Mouse (Mus musculus) stomach, embryonic 15.5 days (tissue): ENCODE data around the gene Tnfsf15. TPM values are rescaled to one million over a fixed set of nuclear protein-coding genes. Genes with fewer than 3 reads are reported as not detected.

Experiments used
- ATAC-seq: fragments of 200-750 bp; cut with Nextera tagmentation; 2 replicates; pipeline ENCODE4 v1.8.0; 2017; ENCODE audit warnings: low read depth, moderate number of reproducible peaks, moderate TSS enrichment; ENCODE audit not compliant: insufficient read depth, low FRiP score
- H3K27ac ChIP-seq: fragments of 300-500 bp; sonication (generic); 2 replicates; pipeline ENCODE4 v1.5.1; 2015; ENCODE audit warnings: mild to moderate bottlenecking, inconsistent platforms
- H3K27me3 ChIP-seq: fragments of 300-500 bp; sonication (generic); replicated peaks from 2 replicates; pipeline ENCODE4 v1.6.1; 2015; ENCODE audit warnings: inconsistent platforms
- H3K36me3 ChIP-seq: fragments of 300-500 bp; sonication (generic); 2 replicates; pipeline ENCODE4 v1.6.1; 2015; ENCODE audit warnings: inconsistent platforms
- H3K4me1 ChIP-seq: fragments of 300-500 bp; sonication (generic); 2 replicates; pipeline ENCODE4 v1.6.1; 2015; ENCODE audit warnings: inconsistent platforms
- H3K4me2 ChIP-seq: fragments of 300-500 bp; sonication (generic); 2 replicates; pipeline ENCODE4 v1.6.1; 2015; ENCODE audit warnings: mild to moderate bottlenecking, inconsistent platforms
- H3K4me3 ChIP-seq: fragments of 300-500 bp; sonication (generic); replicated peaks from 2 replicates; pipeline ENCODE4 v1.5.1; 2015; ENCODE audit warnings: inconsistent platforms
- H3K9ac ChIP-seq: fragments of 300-500 bp; sonication (generic); 2 replicates; pipeline ENCODE4 v1.6.1; 2015; ENCODE audit warnings: inconsistent platforms
- H3K9me3 ChIP-seq: fragments of 300-500 bp; sonication (generic); 2 replicates; pipeline ENCODE4 v1.6.1; 2016; ENCODE audit warnings: inconsistent platforms
- WGBS: fragments of 180-500 bp; shearing (Covaris S2); methylation state at CpG from one replicate; pipeline ENCODE4 v1.1.7; 2015; 5-methylcytosine and 5-hydroxymethylcytosine counted together
- polyA plus RNA-seq: library from polyadenylated mRNA; unstranded; fragments of >200 nt; fragmentation: Nextera tagmentation; extraction: Ambion mirVana; gene quantifications from 2 replicates; pipeline ENCODE4 v1.2.1, GENCODE M21; 2015

Gene Tnfsf15
- polyA plus RNA-seq, result 0.05 and 0.10 TPM in 2 replicates

DNA sequence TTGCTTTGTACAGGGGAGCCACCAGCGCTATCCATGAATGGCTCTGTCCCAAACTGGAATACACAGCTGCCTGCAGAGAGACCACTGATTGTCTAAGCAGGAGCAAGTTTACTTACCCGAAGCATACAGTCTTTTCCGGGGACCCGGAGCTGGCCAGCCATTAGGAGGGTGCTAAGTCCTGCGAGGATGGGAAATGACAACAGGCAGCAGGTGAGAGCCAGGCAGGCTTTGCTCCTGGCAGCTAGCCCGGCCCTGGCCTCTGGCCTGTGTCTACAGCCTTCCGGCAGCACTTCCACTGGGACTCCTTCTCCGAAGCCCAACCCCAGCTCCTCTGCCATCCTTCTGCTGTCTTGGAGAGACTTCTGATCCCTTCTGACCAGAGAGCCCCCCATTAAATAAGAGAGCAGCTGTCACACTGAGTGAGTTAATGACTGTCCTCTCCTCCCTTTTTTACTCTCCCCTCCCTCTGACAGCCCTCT, at the start of gene Tnfsf15:
Tnfsf15 (minus strand) TSS at position 421 of the 479 bp plus-strand sequence.
- ATAC-seq, result peak; percentile 59; the same call in 1 of the 2 replicates
- H3K4me1 ChIP-seq, result peaks cover 26% of the 10 kb centered on the region
- WGBS, result 19% methylated on average over 8 of the region's 8 CpGs
- H3K9me3 ChIP-seq, result no peaks in the 10 kb centered on the region
- H3K27me3 ChIP-seq, result no peaks in the 10 kb centered on the region
- no peaks in the 10 kb centered on the region for H3K36me3 ChIP-seq
- no peak within 1 kb of the TSS for H3K9ac ChIP-seq
- no peak within 1 kb of the TSS for H3K4me3 ChIP-seq
- H3K4me2 ChIP-seq, result peak within 1 kb of the TSS; percentile 20
- H3K27ac ChIP-seq, result peak within 1 kb of the TSS; percentile 24; the same call in 1 of the 2 replicates

DNA sequence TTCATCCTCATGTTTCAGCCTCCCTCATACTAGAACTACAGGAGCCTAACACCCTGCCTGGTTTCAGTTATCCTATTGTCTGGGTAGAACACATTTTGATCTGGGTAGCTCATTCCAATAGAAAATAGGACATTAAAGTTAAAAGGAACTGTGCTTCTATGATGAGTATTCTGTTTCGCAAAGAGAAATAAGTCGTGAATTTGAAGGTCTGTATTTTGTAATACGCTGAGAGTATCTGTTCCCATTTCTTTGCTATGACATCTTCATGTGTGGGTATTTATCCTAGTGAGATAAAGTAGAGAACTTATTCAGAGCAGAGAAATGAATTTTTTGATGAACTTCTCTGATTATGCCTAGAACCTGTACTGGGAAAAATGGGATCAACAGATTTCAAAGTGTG, 47.4 kb upstream of the Tnfsf15 start:
- H3K27me3 ChIP-seq, result no peaks in the 10 kb centered on the region
- H3K9ac ChIP-seq, result no peak overlapping the region
- no peaks in the 10 kb centered on the region for H3K36me3 ChIP-seq
- H3K27ac ChIP-seq, result no peak overlapping the region
- H3K4me2 ChIP-seq, result no peak overlapping the region
- no peaks in the 10 kb centered on the region for H3K9me3 ChIP-seq
- no peak for ATAC-seq
- 92% methylated on average over 3 of the region's 3 CpGs for WGBS
- H3K4me1 ChIP-seq, result no peaks in the 10 kb centered on the region
- H3K4me3 ChIP-seq, result no peak overlapping the region

DNA sequence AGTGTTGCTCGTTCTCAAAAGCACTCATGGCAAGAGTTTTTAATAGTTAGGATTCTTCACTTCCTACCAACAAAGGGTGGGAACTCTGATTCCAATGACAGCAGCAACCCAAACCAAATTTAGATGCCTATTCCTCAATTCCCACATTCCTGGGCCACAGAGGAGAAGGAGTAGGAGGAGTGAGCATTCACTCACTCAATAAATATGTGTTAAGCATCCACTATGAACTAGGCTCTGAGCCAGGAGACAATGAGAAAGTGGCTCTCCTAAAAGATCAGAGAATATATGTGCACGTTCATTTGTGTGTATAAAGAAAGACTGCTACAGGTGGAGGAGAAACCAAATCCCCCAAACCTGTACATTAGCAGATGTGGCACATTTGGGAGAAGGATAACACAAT, 40.6 kb upstream of the Tnfsf15 start:
- Histone ChIP-seq H3K27me3 (no peaks in the 10 kb centered on the region), H3K4me1 (0 out of 2 replicates have a peak, but pooled peaks cover 4% of the 10 kb centered on the region), H3K9ac (no peak overlapping the region), H3K9me3 (no peaks in the 10 kb centered on the region), H3K36me3 (no peaks in the 10 kb centered on the region), H3K4me2 (no peak overlapping the region), H3K4me3 (no peak overlapping the region), H3K27ac (no peak overlapping the region)
- no peak for ATAC-seq
- WGBS, result 34% methylated on average over 2 of the region's 2 CpGs

DNA sequence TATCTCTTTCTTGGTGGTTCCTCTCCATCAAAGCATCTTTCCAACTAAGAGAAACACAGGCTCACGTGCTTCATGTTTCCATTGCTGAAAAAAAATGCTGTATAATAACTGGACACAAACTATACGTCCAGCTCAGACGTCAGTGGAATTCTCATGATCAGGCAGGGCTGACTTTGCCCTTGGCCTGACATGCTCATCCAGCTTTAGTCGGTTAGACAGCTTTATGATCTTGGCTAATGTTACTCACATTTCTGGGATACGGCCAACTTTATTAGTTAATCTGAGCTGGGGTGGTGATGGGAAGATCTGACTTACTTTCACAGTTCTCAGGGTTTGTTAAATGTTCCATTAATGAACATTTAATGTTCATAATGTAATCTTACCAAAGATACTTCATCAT, 38.9 kb upstream of the Tnfsf15 start:
- Histone ChIP-seq H3K9ac (no peak overlapping the region), H3K4me1 (0 out of 2 replicates have a peak, but pooled peaks cover 4% of the 10 kb centered on the region), H3K9me3 (no peaks in the 10 kb centered on the region), H3K36me3 (no peaks in the 10 kb centered on the region), H3K27ac (no peak overlapping the region), H3K27me3 (no peaks in the 10 kb centered on the region), H3K4me2 (no peak overlapping the region), H3K4me3 (no peak overlapping the region)
- no peak for ATAC-seq
- WGBS, result 53% methylated on average over 5 of the region's 5 CpGs

DNA sequence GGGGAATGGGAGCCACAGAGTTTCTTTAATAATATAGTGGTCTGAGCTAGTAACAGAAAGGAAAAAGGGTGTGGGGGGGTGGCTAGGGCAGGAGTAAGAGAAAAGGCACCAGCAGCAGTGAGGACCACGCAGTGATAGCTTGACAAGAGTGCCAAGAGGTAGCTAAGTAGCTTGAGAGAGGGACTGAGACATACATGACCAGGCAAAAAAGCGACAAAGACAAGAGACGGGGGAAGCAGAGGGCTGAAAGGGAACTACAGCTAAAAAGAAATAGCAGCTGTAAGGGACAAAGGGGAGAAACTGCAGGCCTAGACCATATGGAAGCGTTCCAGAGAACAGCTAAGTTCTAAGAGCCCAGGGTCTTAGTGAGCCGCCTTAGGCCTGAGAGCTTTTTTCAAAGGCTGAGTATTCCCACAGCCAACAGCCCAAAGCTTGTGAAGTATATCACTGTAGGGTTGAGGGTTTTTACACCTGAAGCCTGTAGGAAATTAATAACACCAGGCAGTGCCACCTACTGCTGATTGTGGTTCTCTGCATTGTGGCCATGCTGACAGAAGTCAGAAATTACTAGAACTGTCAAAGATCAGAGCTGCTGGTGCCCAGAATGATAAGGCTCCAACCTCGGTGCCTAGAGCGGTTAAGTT, 38.2 kb upstream of the Tnfsf15 start:
- 0 out of 2 replicates have a peak, but pooled peaks cover 4% of the 10 kb centered on the region for H3K4me1 ChIP-seq
- no peak overlapping the region for H3K4me3 ChIP-seq
- H3K4me2 ChIP-seq, result no peak overlapping the region
- no peaks in the 10 kb centered on the region for H3K36me3 ChIP-seq
- no peaks in the 10 kb centered on the region for H3K9me3 ChIP-seq
- no peak for ATAC-seq
- no peaks in the 10 kb centered on the region for H3K27me3 ChIP-seq
- H3K27ac ChIP-seq, result no peak overlapping the region
- H3K9ac ChIP-seq, result no peak overlapping the region
- 60% methylated on average over 7 of the region's 7 CpGs for WGBS

DNA sequence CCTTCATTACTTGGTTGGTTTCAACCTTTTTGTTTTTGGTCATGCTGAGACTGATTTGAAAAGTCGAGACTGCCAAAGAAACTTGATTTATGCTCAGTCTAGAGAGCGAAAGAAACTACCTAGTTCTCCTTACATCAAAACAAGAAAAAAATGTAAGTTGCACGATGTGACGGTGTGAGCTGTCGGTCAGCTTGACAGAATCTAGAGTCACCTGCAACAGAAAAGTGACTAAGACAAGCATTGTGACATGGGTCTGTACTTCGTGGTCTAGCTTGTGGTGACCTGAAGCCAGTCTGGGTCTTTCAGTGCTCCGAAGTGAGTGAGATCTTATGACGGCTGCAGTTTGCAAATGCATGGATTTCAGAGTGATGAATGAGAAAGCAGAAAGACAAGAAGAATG, 32.3 kb upstream of the Tnfsf15 start:
- Histone ChIP-seq H3K36me3 (no peaks in the 10 kb centered on the region), H3K4me3 (no peak overlapping the region), H3K4me2 (no peak overlapping the region), H3K9me3 (no peaks in the 10 kb centered on the region), H3K9ac (no peak overlapping the region), H3K4me1 (no peaks in the 10 kb centered on the region), H3K27ac (no peak overlapping the region), H3K27me3 (no peaks in the 10 kb centered on the region)
- no peak for ATAC-seq
- WGBS, result 86% methylated on average over 8 of the region's 8 CpGs

DNA sequence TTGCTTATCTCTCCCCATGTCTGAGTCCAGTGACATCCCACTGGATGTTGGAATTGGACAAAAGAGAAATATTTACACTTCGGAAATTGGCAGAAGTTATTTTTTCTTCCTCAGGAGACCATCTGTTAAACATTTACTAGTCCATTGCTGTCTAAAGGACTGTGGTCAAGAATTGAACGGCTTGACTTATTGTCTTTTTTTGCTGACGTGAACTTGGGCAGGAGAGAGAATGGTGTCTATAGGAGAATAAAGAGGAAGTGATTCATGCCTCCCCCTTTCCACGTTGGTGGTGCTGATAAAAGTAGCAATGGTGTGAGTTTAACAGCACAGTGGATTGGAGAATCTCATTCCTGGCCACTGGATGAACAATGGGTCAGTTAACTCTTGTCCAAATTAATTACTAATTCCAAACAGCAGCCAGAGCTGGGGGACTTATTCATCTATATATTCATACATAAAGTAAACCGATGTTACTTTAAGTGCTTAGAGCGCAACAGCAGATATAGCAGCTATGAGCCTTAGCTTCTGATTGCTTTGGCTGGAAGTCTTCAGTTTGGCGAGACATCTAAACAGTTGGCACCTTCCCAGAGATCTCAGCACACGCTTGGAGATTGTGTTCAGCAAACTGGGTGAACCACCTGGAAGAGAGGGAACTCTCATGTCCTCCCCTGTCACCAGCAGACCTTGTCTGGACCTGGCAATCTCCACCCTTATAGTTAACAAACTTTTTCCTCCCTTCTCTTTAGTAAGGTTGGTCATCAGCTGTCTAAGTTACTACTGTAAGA, 28.6 kb upstream of the Tnfsf15 start:
- ATAC-seq, result no peak
- Histone ChIP-seq H3K9ac (no peak overlapping the region), H3K4me1 (no peaks in the 10 kb centered on the region), H3K4me3 (no peak overlapping the region), H3K27me3 (no peaks in the 10 kb centered on the region), H3K9me3 (no peaks in the 10 kb centered on the region), H3K4me2 (no peak overlapping the region), H3K36me3 (no peaks in the 10 kb centered on the region), H3K27ac (no peak overlapping the region)
- 43% methylated on average over 8 of the region's 8 CpGs for WGBS

DNA sequence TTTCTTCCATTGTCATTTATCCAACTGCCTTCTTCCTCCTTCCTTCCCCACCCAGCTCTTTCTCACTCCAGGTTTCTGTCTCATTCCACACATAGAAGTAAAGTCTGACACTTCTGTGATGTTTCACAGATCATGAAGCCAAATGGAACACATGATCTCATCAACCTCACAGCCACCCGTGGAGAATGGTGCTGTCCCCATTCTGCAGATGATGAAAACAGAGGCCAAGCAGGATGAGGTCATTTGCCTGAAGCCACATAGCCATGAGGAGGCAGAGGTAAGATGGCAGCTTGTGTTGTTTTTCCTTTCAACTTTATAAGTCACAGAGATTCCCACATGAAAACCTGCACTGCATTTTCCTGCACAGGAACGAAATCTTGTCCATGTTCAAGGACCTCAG, 27.6 kb upstream of the Tnfsf15 start:
- H3K4me2 ChIP-seq, result no peak overlapping the region
- no peak overlapping the region for H3K9ac ChIP-seq
- ATAC-seq, result no peak
- H3K9me3 ChIP-seq, result no peaks in the 10 kb centered on the region
- 79% methylated on average over 2 of the region's 2 CpGs for WGBS
- no peaks in the 10 kb centered on the region for H3K27me3 ChIP-seq
- no peak overlapping the region for H3K4me3 ChIP-seq
- H3K4me1 ChIP-seq, result no peaks in the 10 kb centered on the region
- H3K27ac ChIP-seq, result no peak overlapping the region
- H3K36me3 ChIP-seq, result no peaks in the 10 kb centered on the region

DNA sequence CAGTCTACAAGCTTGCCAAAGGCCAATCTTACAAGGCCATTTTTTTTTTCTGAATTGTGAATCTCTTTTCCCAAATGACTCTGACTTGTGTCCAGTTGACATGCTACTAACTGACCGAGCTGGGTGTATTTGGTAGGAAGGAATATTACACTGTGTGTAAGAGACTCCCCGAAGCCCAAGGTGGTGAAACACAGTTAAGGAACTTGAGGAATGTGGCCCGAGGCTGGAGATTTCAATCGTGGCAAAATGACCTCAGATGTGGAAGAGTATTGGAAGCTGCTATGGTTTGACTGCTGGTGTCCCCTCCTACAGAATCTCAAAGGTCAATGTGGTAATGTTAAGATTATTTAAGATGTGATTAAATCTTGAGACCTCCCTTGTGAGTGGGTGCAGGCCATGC, 26.4 kb upstream of the Tnfsf15 start:
- H3K9ac ChIP-seq, result no peak overlapping the region
- no peaks in the 10 kb centered on the region for H3K36me3 ChIP-seq
- no peak overlapping the region for H3K27ac ChIP-seq
- H3K9me3 ChIP-seq, result no peaks in the 10 kb centered on the region
- H3K4me3 ChIP-seq, result no peak overlapping the region
- no peak overlapping the region for H3K4me2 ChIP-seq
- ATAC-seq, result no peak
- no peaks in the 10 kb centered on the region for H3K4me1 ChIP-seq
- no peaks in the 10 kb centered on the region for H3K27me3 ChIP-seq
- WGBS, result 78% methylated on average over 4 of the region's 4 CpGs

DNA sequence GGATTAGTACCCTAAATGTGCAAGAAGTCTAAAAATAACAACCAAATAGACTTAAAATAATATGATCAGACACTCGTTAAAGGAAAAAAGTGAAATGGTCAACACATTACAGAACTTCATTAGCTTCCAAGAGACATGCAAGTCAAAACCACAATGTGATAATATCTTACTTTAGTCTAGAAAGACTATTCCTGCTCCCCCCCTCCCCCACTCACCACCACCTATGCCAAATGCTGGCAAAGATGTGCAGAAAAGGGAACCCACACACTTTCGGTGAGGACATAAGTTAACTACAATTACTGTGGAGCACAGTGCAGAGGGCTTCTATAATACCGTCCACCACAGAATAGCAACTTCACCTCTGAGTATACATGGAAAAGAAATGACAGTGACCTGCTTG, 24.2 kb upstream of the Tnfsf15 start:
- Histone ChIP-seq H3K4me1 (no peaks in the 10 kb centered on the region), H3K4me3 (no peak overlapping the region), H3K27ac (no peak overlapping the region), H3K27me3 (no peaks in the 10 kb centered on the region), H3K36me3 (no peaks in the 10 kb centered on the region), H3K9me3 (no peaks in the 10 kb centered on the region), H3K4me2 (no peak overlapping the region), H3K9ac (no peak overlapping the region)
- ATAC-seq, result no peak
- WGBS, result 88% methylated on average over 3 of the region's 3 CpGs

DNA sequence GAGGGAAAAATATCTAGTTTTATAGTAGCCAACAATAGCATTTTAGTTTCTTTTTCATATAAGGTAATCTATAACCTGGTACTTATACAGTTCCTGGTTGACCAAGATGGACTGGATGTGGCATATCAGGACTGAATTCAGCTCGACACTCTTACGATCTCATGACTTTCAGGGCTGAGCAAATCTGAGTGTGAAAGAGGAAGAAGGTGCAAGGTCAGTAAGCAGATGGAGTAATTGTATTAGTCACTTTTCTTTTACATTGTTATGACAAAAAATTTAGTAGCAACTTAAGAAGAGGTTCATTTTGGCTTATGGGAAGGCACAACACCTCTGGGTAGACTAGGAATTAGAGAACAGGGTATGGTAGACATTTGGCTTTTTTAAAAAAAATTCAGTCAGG, 20.1 kb upstream of the Tnfsf15 start:
- no peaks in the 10 kb centered on the region for H3K9me3 ChIP-seq
- no peak overlapping the region for H3K27ac ChIP-seq
- H3K4me1 ChIP-seq, result no peaks in the 10 kb centered on the region
- no peak overlapping the region for H3K9ac ChIP-seq
- WGBS, result 83% methylated on average over 2 of the region's 2 CpGs
- H3K4me3 ChIP-seq, result no peak overlapping the region
- H3K27me3 ChIP-seq, result no peaks in the 10 kb centered on the region
- H3K36me3 ChIP-seq, result no peaks in the 10 kb centered on the region
- H3K4me2 ChIP-seq, result no peak overlapping the region
- ATAC-seq, result no peak

DNA sequence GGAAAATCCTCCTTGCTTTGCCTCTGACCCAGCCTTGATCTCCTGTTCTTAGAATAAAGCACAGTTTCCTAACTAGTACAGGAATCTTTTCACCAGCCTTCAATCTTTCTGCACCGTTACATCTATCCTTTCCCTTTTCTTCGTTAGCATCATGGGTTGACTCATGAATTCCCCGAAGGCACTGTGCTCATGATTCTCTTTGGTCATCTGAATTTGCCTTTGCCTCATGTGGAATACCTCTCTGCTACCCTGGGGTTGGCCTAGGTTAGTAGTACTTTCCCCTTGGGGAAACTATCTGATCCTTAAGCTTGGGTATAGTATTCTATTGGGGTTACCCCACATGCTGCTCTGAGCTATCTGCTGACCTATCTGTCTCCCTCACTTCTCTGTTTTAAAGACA, 15.0 kb upstream of the Tnfsf15 start:
- H3K36me3 ChIP-seq, result no peaks in the 10 kb centered on the region
- H3K27ac ChIP-seq, result no peak overlapping the region
- no peak overlapping the region for H3K4me2 ChIP-seq
- 87% methylated on average over 3 of the region's 3 CpGs for WGBS
- H3K9ac ChIP-seq, result no peak overlapping the region
- H3K4me1 ChIP-seq, result no peaks in the 10 kb centered on the region
- no peak overlapping the region for H3K4me3 ChIP-seq
- no peaks in the 10 kb centered on the region for H3K9me3 ChIP-seq
- no peak for ATAC-seq
- H3K27me3 ChIP-seq, result no peaks in the 10 kb centered on the region
